Mouse (Mus musculus): ENCODE measurements around the gene Ispd. TPM values are rescaled to one million over a fixed set of nuclear protein-coding genes. Genes with fewer than 3 reads are reported as not detected.
A peak's percentile ranks its signal among the peaks of the same experiment; 100 is the strongest.

Ispd gene
- polyA plus RNA-seq, 1 experiment from 2014 or later: 12.7 TPM

- no peak for ATAC-seq (ENCODE audit: insufficient number of reproducible peaks, insufficient read depth, low FRiP score, low TSS enrichment, low read depth)
- H3K9me3 ChIP-seq: no peaks in the 10 kb centered on the region
- H3K9ac ChIP-seq: no peak overlapping the region
- H3K27ac ChIP-seq: no peak overlapping the region
- no peak overlapping the region for H3K4me2 ChIP-seq
- H3K4me3 ChIP-seq: no peak overlapping the region
- WGBS: 71% methylated on average over 2 of the region's 2 CpGs
- H3K36me3 ChIP-seq: no peaks in the 10 kb centered on the region
- H3K27me3 ChIP-seq: no peaks in the 10 kb centered on the region
- H3K4me1 ChIP-seq: peaks cover 5% of the 10 kb centered on the region
Measured at GRCm38 (mm10) chr12:36530920-36531319, 149.7 kb downstream of the Ispd start.

- ATAC-seq (ENCODE audit: insufficient number of reproducible peaks, insufficient read depth, low FRiP score, low TSS enrichment, low read depth): no peak
- H3K4me2 ChIP-seq: no peak overlapping the region
- 67% methylated on average over 4 of the region's 4 CpGs for WGBS
Measured at GRCm38 (mm10) chr12:36531421-36532072, 150.3 kb downstream of the Ispd start.

GRCm38 (mm10) chr12:36532525-36532924 is 151.3 kb downstream of the Ispd start:
- Histone ChIP-seq H3K4me2 (no peak overlapping the region), H3K36me3 (no peaks in the 10 kb centered on the region), H3K27me3 (no peaks in the 10 kb centered on the region), H3K4me1 (peaks cover 5% of the 10 kb centered on the region), H3K9me3 (no peaks in the 10 kb centered on the region), H3K4me3 (no peak overlapping the region), H3K27ac (no peak overlapping the region), H3K9ac (no peak overlapping the region)
- no peak for ATAC-seq (ENCODE audit: insufficient number of reproducible peaks, insufficient read depth, low FRiP score, low TSS enrichment, low read depth)
- WGBS: 81% methylated on average over 3 of the region's 3 CpGs

More at GRCm38 (mm10) chr12:36531421-36532072, 150.3 kb downstream of the Ispd start:
- no peak overlapping the region for H3K27ac ChIP-seq
- no peaks in the 10 kb centered on the region for H3K9me3 ChIP-seq
- no peak overlapping the region for H3K9ac ChIP-seq
- H3K27me3 ChIP-seq: no peaks in the 10 kb centered on the region
- H3K4me1 ChIP-seq: peaks cover 5% of the 10 kb centered on the region
- H3K4me3 ChIP-seq: no peak overlapping the region
- H3K36me3 ChIP-seq: no peaks in the 10 kb centered on the region

GRCm38 (mm10) chr12:36533160-36533900 is 152.1 kb downstream of the Ispd start:
- Histone ChIP-seq H3K9me3 (no peaks in the 10 kb centered on the region), H3K4me3 (no peak overlapping the region), H3K4me1 (peaks cover 5% of the 10 kb centered on the region), H3K27ac (no peak overlapping the region), H3K27me3 (no peaks in the 10 kb centered on the region), H3K9ac (no peak overlapping the region), H3K4me2 (no peak overlapping the region), H3K36me3 (no peaks in the 10 kb centered on the region)
- ATAC-seq (ENCODE audit: insufficient number of reproducible peaks, insufficient read depth, low FRiP score, low TSS enrichment, low read depth): no peak
- 76% methylated on average over 2 of the region's 2 CpGs for WGBS

- Histone ChIP-seq H3K9me3 (no peaks in the 10 kb centered on the region), H3K36me3 (no peaks in the 10 kb centered on the region), H3K4me2 (no peak overlapping the region), H3K4me1 (peaks cover 5% of the 10 kb centered on the region), H3K4me3 (no peak overlapping the region), H3K27ac (no peak overlapping the region), H3K9ac (no peak overlapping the region), H3K27me3 (no peaks in the 10 kb centered on the region)
- ATAC-seq (ENCODE audit: insufficient number of reproducible peaks, insufficient read depth, low FRiP score, low TSS enrichment, low read depth): no peak
- 78% methylated on average over 5 of the region's 5 CpGs for WGBS
Measured at GRCm38 (mm10) chr12:36534589-36534988, 153.3 kb downstream of the Ispd start.

GRCm38 (mm10) chr12:36545318-36545717 is 164.1 kb downstream of the Ispd start:
- Histone ChIP-seq H3K9ac (no peak overlapping the region), H3K27me3 (no peaks in the 10 kb centered on the region), H3K9me3 (no peaks in the 10 kb centered on the region), H3K4me2 (no peak overlapping the region), H3K27ac (no peak overlapping the region), H3K4me3 (no peak overlapping the region), H3K36me3 (no peaks in the 10 kb centered on the region), H3K4me1 (no peaks in the 10 kb centered on the region)
- ATAC-seq (ENCODE audit: insufficient number of reproducible peaks, insufficient read depth, low FRiP score, low TSS enrichment, low read depth): no peak

GRCm38 (mm10) chr12:36549474-36549873 is 168.2 kb downstream of the Ispd start:
- no peak overlapping the region for H3K4me2 ChIP-seq
- 86% methylated on average over 9 of the region's 9 CpGs for WGBS

GRCm38 (mm10) chr12:36554697-36555096 is 173.4 kb downstream of the Ispd start:
- ATAC-seq (ENCODE audit: insufficient number of reproducible peaks, insufficient read depth, low FRiP score, low TSS enrichment, low read depth): no peak
- H3K4me1 ChIP-seq: no peaks in the 10 kb centered on the region
- no peak overlapping the region for H3K9ac ChIP-seq
- no peaks in the 10 kb centered on the region for H3K9me3 ChIP-seq
- H3K27ac ChIP-seq: no peak overlapping the region
- 93% methylated on average over 1 of the region's 1 CpGs for WGBS
- no peak overlapping the region for H3K4me2 ChIP-seq
- H3K36me3 ChIP-seq: no peaks in the 10 kb centered on the region
- no peaks in the 10 kb centered on the region for H3K27me3 ChIP-seq
- H3K4me3 ChIP-seq: no peak overlapping the region

More at GRCm38 (mm10) chr12:36549474-36549873, 168.2 kb downstream of the Ispd start:
- Histone ChIP-seq H3K9ac (no peak overlapping the region), H3K9me3 (no peaks in the 10 kb centered on the region), H3K27me3 (no peaks in the 10 kb centered on the region), H3K36me3 (no peaks in the 10 kb centered on the region), H3K27ac (no peak overlapping the region), H3K4me3 (no peak overlapping the region), H3K4me1 (no peaks in the 10 kb centered on the region)
- no peak for ATAC-seq (ENCODE audit: insufficient number of reproducible peaks, insufficient read depth, low FRiP score, low TSS enrichment, low read depth)

- 52% methylated on average over 2 of the region's 2 CpGs for WGBS
- 0 out of 2 replicates have a peak, but pooled peaks have one; percentile 67 for ATAC-seq (ENCODE audit: insufficient number of reproducible peaks, insufficient read depth, low FRiP score, low TSS enrichment, low read depth)
- Histone ChIP-seq H3K27me3 (no peaks in the 10 kb centered on the region), H3K4me1 (no peaks in the 10 kb centered on the region), H3K4me2 (no peak overlapping the region), H3K9me3 (no peaks in the 10 kb centered on the region), H3K27ac (no peak overlapping the region), H3K9ac (no peak overlapping the region), H3K4me3 (no peak overlapping the region), H3K36me3 (no peaks in the 10 kb centered on the region)
Measured at GRCm38 (mm10) chr12:36564146-36564545, 182.9 kb downstream of the Ispd start.

- Histone ChIP-seq H3K27me3 (no peaks in the 10 kb centered on the region), H3K4me2 (no peak overlapping the region), H3K9me3 (no peaks in the 10 kb centered on the region), H3K27ac (no peak overlapping the region), H3K4me1 (no peaks in the 10 kb centered on the region), H3K36me3 (no peaks in the 10 kb centered on the region), H3K9ac (no peak overlapping the region), H3K4me3 (no peak overlapping the region)
- ATAC-seq (ENCODE audit: insufficient number of reproducible peaks, insufficient read depth, low FRiP score, low TSS enrichment, low read depth): no peak
- 94% methylated on average over 1 of the region's 1 CpGs for WGBS
Measured at GRCm38 (mm10) chr12:36566974-36567373, 185.7 kb downstream of the Ispd start.

- no peak overlapping the region for H3K27ac ChIP-seq
- no peak overlapping the region for H3K4me2 ChIP-seq
- no peak overlapping the region for H3K9ac ChIP-seq
- H3K27me3 ChIP-seq: no peaks in the 10 kb centered on the region
- 74% methylated on average over 4 of the region's 4 CpGs for WGBS
- no peak overlapping the region for H3K4me3 ChIP-seq
- no peaks in the 10 kb centered on the region for H3K9me3 ChIP-seq
- ATAC-seq (ENCODE audit: insufficient number of reproducible peaks, insufficient read depth, low FRiP score, low TSS enrichment, low read depth): no peak
- H3K36me3 ChIP-seq: no peaks in the 10 kb centered on the region
- no peaks in the 10 kb centered on the region for H3K4me1 ChIP-seq
Measured at GRCm38 (mm10) chr12:36570414-36571095, 189.3 kb downstream of the Ispd start.

- H3K4me1 ChIP-seq: no peaks in the 10 kb centered on the region
Measured at GRCm38 (mm10) chr12:36584828-36585227, 203.6 kb downstream of the Ispd start.

More at GRCm38 (mm10) chr12:36584828-36585227, 203.6 kb downstream of the Ispd start:
- WGBS: 67% methylated on average over 3 of the region's 3 CpGs
- ATAC-seq (ENCODE audit: insufficient number of reproducible peaks, insufficient read depth, low FRiP score, low TSS enrichment, low read depth): no peak
- Histone ChIP-seq H3K36me3 (no peaks in the 10 kb centered on the region), H3K27me3 (no peaks in the 10 kb centered on the region), H3K4me2 (no peak overlapping the region), H3K27ac (no peak overlapping the region), H3K9ac (no peak overlapping the region), H3K9me3 (no peaks in the 10 kb centered on the region), H3K4me3 (no peak overlapping the region)

Data from embryonic facial prominence, embryonic 13.5 days (tissue).